Mouse (Mus musculus): ENCODE data around the gene Mrc2.

The Mrc2 gene

DNA sequence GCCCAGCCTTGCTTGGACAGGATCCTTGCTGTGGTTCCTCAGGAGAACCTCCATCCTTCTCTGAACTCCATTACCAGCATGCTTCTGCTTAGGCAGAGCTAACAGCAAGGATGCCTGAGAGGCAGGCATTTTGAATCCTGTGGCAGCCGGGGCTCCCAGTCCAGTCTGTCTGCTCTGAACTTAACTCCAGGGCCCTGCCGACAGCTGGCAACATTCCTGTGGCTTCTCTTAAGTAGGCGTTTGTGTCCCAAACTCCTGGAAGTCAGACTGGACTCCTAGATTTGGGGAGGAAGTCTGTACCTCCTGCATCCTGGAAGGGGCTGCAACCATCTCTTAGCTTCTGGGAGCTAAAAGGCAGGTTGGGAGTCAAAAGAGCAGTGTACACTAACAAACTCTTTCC lies 3.0 kb upstream of the Mrc2 start:
- no peak for TF ChIP-seq GATA4 (IDR thresholded peaks at IDR 0.05; ENCODE audit: insufficient replicate concordance, low read length)

DNA sequence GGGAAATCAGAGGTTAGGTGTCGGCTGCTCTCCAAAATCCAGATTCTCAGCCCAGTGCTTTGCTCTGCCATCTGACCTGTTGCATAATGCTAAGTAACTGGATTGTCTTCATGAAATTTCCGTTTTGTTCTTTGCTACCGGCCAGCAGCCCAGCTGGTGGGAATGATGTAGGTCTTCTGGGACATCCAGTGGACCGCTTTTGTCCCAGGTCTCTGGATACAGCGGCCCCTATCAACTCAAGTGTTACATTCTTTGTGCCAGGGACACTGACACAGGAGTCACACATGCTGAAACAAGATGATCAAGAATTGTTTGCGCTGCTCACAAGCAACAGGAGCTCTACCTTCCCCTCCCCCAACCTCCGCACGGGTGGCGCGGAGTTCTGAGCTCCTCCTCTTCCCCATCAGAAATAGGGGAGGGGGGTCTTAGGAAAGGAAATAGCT lies 741 bp upstream of the Mrc2 start:
- no peak for TF ChIP-seq GATA4 (IDR thresholded peaks at IDR 0.05; ENCODE audit: insufficient replicate concordance, low read length)

DNA sequence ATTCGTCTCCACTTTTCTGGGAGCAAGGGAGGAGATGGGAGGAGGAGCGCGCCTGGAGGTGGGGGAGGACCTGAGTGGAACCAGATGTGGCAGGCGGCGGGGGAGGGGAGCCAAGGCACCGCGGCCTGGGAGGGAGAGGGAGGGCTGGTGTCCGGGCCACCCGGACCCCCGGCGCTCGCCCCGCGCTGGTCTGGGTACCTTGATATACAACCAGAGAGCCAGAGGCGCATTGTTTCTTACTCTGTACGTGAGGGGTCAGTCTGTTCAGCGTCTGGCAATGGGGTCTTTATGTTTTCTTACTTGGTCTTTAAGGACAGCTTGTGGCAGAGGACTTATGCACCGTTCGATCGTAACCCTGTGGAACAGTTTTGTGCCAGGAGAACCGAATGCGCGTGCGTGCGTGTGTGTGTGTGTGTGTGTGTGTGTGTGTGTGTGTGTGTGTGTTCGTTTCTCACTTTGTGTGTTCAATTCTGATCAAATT lies 698 bp downstream of the Mrc2 start:
- no peak for TF ChIP-seq GATA4 (IDR thresholded peaks at IDR 0.05; ENCODE audit: insufficient replicate concordance, low read length)

DNA sequence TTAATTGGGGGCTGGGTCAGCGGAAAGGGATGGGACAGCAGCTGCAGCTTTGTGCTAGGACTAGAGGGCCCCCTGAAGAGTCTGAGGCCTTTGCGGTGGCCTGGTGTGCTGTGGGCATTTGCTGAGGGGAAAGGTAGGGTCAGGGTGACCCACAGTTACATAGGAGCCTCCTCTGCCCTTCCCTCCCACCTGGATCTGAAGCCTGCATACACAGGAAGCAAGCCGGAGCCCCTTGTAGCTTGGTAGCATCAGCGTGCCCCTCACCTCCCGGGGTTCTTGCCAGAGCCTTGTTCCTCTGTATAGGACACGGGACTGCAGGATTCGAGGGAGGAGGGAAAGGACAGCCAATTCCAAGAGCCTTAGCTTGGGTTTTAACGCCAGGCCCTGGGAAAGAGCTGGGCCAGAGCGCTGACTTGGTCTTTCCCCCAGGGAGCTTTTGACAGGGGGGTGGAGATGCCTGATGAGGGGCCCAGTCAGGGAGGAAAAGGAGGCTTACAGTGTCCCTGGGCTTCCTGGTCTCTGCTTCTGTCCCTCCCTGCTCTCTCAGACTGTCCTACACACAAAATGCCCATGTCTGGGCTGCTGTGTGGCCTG lies 1.6 kb downstream of the Mrc2 start:
- TF ChIP-seq GATA4 (IDR thresholded peaks at IDR 0.05; ENCODE audit: insufficient replicate concordance, low read length): no peak

DNA sequence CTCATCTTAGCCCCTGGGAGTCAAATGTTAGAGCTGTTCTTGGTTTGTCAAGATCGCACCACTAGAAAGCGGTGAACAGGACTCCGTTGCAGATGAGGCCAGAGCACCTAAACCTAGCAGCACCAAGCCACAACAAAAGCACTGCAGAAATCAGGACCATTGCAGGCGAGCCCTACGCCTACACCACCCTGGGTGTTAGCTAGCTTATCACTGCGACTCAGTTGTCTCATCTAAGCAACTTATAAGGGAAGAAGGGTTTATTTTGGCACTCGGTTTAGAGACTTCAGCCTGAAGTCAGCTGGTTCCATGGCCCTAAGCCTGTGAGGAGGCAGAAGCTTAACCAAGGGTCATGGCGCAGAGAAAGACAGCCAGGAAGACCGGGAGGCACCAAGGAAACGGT lies 3.6 kb downstream of the Mrc2 start:
- no peak for TF ChIP-seq GATA4 (IDR thresholded peaks at IDR 0.05; ENCODE audit: insufficient replicate concordance, low read length)

DNA sequence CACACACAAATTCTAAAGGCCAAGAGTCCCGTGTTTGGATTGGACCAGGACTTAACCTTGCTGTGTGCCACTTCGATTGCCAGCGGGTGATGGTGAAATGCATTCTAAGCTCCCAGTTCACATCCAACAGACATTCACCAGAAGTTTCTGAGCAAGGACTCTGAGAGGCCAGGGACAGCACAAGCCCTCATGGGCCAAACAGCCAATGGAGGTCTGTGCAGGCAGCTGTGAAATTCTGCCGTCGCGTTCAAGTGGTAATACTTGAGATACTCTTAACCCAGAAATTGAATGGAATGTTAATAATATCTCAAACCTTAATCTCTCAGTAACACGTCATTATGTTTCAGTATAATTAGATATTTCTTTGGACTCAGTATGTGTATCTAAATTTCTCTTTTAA lies 17.8 kb downstream of the Mrc2 start:
- no peak for TF ChIP-seq GATA4 (IDR thresholded peaks at IDR 0.05; ENCODE audit: insufficient replicate concordance, low read length)

DNA sequence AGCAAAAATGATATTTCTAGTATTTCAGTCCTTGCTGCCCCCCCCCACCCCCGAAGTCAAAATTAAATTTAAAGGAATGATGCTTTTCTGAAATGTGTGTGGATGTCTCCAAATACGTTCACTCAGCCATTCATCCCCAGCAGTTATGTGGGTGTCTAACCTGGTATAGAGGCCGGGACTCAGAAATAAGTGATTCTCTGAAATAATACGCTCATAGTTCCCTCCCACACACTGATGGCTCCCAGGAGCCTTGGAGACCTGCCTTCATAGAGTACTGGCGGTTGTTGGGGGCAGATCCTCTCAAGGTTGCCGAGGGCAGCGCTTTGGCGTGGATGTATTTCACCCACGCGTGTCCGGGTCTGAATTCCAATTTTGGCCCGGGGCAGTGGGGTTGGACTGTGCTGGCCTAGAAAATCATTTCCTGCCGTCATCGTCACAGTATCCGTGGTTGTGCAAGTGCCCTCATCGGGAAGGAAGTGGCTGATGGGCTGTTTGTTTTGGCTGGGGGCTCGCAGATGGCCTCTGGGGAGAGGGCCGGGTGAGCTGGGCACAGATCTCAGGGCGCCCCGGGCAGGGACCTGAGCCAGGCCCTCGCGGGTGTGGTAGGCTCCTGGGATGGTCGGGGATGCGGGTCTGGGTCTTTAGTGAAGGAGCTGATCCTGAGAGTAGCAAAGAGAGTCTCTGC lies 19.0 kb downstream of the Mrc2 start:
- TF ChIP-seq GATA4 (IDR thresholded peaks at IDR 0.05; ENCODE audit: insufficient replicate concordance, low read length): no peak

DNA sequence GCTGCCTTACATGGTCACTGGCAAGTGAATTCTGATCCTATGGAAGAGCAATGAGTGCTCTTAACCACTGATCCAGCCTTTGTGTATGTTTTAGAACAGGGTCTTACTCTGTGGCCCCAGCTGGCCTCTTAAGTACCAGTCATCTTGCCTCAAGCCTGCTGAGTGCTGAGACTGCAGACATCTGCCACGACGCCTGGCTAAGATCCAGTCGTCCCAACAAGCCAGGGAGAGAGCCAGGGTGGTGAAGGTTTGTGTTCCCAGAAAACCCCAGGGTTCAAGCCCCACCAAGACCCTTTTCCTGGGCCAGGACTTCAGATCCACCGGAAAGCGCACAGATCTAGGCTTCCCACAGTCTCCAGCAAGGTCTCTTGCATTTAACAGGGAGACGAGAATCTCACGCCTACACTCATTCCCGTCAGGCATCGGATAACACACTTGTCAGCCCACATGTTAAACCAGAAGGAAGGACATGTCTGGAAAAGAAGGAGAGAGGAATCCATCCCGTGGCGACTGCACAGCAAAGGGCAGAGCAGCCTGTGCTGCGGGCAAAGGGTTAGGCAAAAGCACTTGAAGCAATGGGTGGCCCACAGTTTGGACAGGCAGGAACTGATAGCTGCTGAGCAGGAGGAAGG lies 20.0 kb downstream of the Mrc2 start:
- TF ChIP-seq GATA4 (IDR thresholded peaks at IDR 0.05; ENCODE audit: insufficient replicate concordance, low read length): no peak

DNA sequence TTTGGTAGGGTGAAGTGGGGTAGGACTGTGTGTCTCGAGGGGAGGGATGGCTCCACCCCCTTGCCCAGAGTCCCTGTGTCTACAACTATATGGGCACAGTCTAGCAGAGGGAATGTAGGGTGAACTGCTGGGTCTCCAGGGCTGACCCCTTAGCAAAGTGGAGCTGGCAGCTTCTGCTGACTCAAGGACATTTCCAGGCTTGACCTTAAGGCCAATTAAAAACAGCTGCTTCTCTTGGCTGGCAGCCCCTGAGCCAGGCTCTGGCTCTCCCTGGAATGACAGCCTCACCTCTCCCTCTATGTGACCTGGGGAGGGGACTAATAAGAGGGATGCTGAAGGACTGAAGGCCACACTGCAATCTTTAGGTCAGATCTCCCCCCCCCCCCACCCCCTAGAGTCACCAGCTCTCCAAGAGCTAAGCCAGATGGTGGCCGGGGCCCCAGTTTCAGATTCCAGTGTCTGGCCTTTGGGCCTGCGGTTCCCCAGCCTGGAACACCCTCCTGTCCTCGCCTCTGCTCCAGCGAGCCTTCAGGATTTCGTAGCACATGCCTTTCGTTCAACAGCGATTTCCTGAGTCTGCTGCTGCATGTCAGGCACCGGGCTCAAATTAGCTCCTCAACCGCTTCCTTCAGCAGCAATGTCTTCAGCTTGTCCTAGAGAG lies 20.7 kb downstream of the Mrc2 start:
- no peak for TF ChIP-seq GATA4 (IDR thresholded peaks at IDR 0.05; ENCODE audit: insufficient replicate concordance, low read length)

DNA sequence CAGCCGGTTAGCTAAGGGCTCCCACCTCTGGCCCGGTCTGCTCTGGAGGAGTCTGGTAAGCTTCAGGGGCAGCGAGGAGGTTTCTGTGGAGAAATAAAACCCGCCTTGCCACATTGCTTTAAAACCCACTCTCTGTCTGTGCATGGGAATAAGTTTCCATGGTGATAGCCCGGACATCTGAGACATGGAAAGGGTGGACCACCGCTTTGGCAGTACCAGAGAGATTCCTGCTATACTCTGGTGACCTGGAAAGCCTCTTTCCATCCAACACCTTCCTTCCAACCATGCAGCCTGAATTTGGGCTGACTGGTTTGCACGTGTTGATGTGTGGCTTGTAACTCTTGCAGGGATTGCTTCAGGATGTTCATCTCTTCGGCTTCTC lies 21.2 kb downstream of the Mrc2 start:
- TF ChIP-seq GATA4 (IDR thresholded peaks at IDR 0.05; ENCODE audit: insufficient replicate concordance, low read length): no peak

DNA sequence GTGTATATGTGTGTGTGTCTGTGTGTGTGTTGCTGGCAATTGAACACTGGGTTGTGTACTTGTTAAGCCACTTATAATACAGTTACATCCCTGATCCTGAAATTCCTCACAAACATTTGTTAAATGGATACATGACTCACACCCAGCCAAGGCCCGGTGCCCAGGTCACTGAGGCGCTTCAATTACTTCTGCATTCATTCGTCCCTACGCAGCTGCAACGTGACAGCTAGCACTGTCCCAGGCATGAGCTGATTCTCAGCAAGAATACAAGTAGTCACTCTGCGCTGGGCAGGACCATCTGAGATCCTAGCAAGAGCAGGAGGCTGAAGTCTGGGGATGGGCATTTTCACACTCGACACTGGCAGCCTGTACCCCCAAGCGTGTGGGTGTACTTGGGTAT lies 22.9 kb downstream of the Mrc2 start:
- TF ChIP-seq GATA4 (IDR thresholded peaks at IDR 0.05; ENCODE audit: insufficient replicate concordance, low read length): no peak

DNA sequence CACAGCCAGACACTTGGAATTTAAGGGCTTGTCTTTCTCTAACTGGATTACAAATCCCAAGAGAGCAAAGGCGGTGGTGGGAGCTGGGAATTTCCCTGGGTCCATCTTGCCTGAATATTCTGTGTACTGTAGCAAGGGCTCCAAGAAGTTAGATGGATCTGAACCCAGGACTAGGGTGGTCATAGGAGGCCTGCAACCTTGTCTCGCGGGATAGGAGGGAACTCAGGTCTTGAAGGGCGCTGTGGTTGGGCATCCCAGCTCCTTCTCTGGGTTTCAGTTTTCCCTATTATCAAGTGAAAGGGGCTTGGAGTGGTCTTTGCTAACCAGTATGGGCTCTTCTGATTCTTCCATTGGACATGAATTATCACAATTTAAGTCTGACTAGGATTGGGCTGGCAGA lies 23.7 kb downstream of the Mrc2 start:
- TF ChIP-seq GATA4 (IDR thresholded peaks at IDR 0.05; ENCODE audit: insufficient replicate concordance, low read length): no peak

DNA sequence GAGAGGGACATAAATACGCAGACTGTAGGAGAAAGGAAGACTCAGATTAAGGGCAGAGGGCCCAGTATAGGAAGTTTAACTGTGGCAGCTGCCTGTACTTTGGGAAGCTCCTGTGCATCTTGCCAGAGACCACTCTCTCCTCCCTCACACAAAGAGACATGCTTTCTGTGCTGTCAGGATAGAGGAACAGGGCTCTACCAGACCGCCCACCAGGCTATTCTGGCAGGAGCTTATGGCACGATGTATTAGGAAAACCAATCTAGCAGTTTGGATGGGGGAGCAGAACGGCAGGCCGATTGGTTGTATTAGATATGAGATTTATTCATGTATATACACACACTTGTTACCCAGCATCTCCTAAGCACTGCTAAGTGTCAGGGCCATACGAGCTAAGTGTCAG lies 25.3 kb downstream of the Mrc2 start:
- no peak for TF ChIP-seq GATA4 (IDR thresholded peaks at IDR 0.05; ENCODE audit: insufficient replicate concordance, low read length)

DNA sequence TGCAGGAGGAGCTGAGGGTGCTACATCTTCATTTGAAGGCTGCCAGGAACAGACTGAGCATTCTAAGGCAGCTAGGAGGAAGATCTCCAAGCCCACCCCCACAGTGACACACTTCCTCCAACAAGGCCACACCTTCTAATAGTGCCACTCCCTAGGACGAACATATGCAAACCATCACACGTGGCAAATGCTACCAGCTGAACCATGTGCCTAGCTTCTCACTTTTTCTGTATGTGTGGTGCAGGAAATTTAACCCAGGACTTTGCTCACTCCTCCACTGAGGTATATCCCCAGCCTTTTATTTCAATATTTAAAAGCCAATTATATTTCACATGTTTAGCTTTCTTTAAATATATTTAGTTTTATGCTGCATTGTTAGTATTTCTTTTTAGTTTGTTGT lies 28.6 kb downstream of the Mrc2 start:
- TF ChIP-seq GATA4 (IDR thresholded peaks at IDR 0.05; ENCODE audit: insufficient replicate concordance, low read length): no peak

DNA sequence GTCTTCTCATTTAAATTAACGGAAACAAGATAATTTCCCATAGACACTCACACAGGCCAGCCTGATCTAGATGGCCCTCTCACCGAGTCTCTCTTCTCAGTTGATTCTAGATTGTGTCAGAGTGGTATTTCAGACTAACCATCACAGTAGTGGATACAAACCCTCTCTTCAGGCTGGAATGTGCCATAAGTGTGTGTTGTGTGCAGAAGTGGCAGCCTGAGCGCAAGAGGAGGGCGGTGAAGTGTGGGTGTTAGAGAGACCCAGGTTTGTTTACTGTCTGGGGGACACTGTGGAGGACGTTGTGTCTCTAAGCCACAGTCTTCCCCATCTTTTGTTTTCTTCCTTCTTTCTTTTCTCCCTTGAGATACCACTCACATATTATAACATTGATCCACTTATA lies 31.1 kb downstream of the Mrc2 start:
- no peak for TF ChIP-seq GATA4 (IDR thresholded peaks at IDR 0.05; ENCODE audit: insufficient replicate concordance, low read length)

DNA sequence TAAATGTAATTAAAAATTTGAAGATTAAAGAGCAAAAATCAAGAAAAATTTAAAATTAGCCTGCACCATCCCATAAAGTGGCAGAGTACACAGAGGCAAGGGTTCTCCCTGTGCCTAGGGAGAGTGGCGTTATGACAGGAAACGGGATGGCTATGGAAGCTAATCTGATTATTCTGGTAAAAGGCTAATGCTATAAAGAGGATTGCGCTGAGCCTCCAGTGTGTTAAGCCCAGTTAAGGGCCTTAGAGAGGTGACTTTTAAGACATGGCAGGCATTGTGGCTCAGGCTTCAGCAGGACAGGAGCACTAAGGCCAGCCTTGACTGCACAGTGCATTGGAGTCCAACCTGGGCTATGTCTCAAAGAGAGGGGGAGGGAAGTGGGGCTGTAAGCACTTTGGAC lies 34.7 kb downstream of the Mrc2 start:
- TF ChIP-seq GATA4 (IDR thresholded peaks at IDR 0.05; ENCODE audit: insufficient replicate concordance, low read length): no peak

All from liver, adult (tissue).